ENCODE assay signal across 15 mouse cellular contexts in genomic region chr15:52166595-52167443, GRCm38 (mm10).
A peak's percentile ranks its signal among the peaks of the same experiment; 100 is the strongest.
DNase-seq lines count a peak whose midpoint lies in the region; ATAC-seq and TF ChIP-seq lines count a peak whose summit lies in the region.
"Had no signal": no experiment of that assay in that cellular context is flagged by ENCODE, and none has a peak within 500 bp of the region (broad histone marks: within the 10 kb centered on the region; RNA-seq: fewer than 3 reads in every experiment).

No protein-coding gene starts in this region.

- DNase-seq in stomach, postnatal 0 days (ENCODE audit: low spot score), result no peak
- no peak for DNase-seq in liver, embryonic 11.5 days (ENCODE audit: low spot score)
- DNase-seq in embryo, embryonic 10 days (ENCODE audit: low spot score), result no peak
- no peak for DNase-seq in adrenal gland, postnatal 25 days
- DNase-seq: adrenal gland, adult 8-10 months; heart, adult 2 months; heart, postnatal 4 days; kidney, postnatal 14 days; right cerebral cortex, adult 18-20 months had no signal

- no peak for TF ChIP-seq CTCF in stomach, postnatal 0 days (IDR thresholded peaks at IDR 0.05; ENCODE audit: low read depth)

- no peak overlapping the region for H3K4me3 ChIP-seq in hindbrain, embryonic 16.5 days (ENCODE audit: low read length)
- H3K4me3 ChIP-seq in hindbrain, embryonic 13.5 days, result no peak overlapping the region
- no peak overlapping the region for H3K4me3 ChIP-seq in stomach, embryonic 15.5 days (replicated peaks)
- no peak overlapping the region for H3K4me3 ChIP-seq in stomach, postnatal 0 days (ENCODE audit: low read depth, low read length)
- H3K4me3 ChIP-seq in liver, embryonic 11.5 days (ENCODE audit: low read depth, low read length), result no peak overlapping the region
- no peak overlapping the region for H3K4me3 ChIP-seq in heart, embryonic 12.5 days
- H3K4me3 ChIP-seq: heart, adult 2 months; limb, embryonic 15.5 days; megakaryocyte, embryonic 14.5 days had no signal

- H3K4me1 ChIP-seq in hindbrain, embryonic 16.5 days (ENCODE audit: control insufficient read depth, insufficient read depth, low read depth, low read length), result peaks cover 2% of the 10 kb centered on the region; the same call in 1 of the 2 replicates
- peaks cover 8% of the 10 kb centered on the region for H3K4me1 ChIP-seq in hindbrain, embryonic 13.5 days (replicated peaks)
- peaks cover 3% of the 10 kb centered on the region; the same call in 1 of the 2 replicates for H3K4me1 ChIP-seq in stomach, embryonic 15.5 days
- no peaks in the 10 kb centered on the region for H3K4me1 ChIP-seq in stomach, postnatal 0 days (replicated peaks; ENCODE audit: control insufficient read depth, insufficient read depth)
- H3K4me1 ChIP-seq in liver, embryonic 11.5 days (replicated peaks; ENCODE audit: control insufficient read depth, insufficient read depth, low read length), result 0 out of 2 replicates have a peak, but pooled peaks cover 3% of the 10 kb centered on the region
- peaks cover 5% of the 10 kb centered on the region; the same call in 1 of the 2 replicates for H3K4me1 ChIP-seq in heart, embryonic 12.5 days (replicated peaks)

- no peak overlapping the region for H3K27ac ChIP-seq in hindbrain, embryonic 16.5 days (ENCODE audit: low read depth, low read length)
- no peak overlapping the region for H3K27ac ChIP-seq in hindbrain, embryonic 13.5 days
- no peak overlapping the region for H3K27ac ChIP-seq in stomach, embryonic 15.5 days
- H3K27ac ChIP-seq in stomach, postnatal 0 days (replicated peaks), result no peak overlapping the region
- H3K27ac ChIP-seq in liver, embryonic 11.5 days (ENCODE audit: low read depth, low read length), result 0 out of 2 replicates have a peak overlapping the region, but pooled peaks have one; percentile 16
- no peak overlapping the region for H3K27ac ChIP-seq in heart, embryonic 12.5 days (ENCODE audit: poor library complexity, severe bottlenecking)
- H3K27ac ChIP-seq: heart, adult 2 months; limb, embryonic 15.5 days had no signal

- no peaks in the 10 kb centered on the region for H3K36me3 ChIP-seq in hindbrain, embryonic 16.5 days (ENCODE audit: control insufficient read depth, insufficient read depth, low read length)
- H3K36me3 ChIP-seq in hindbrain, embryonic 13.5 days, result no peaks in the 10 kb centered on the region
- H3K36me3 ChIP-seq in stomach, embryonic 15.5 days, result no peaks in the 10 kb centered on the region
- no peaks in the 10 kb centered on the region for H3K36me3 ChIP-seq in stomach, postnatal 0 days (ENCODE audit: control insufficient read depth, insufficient read depth, low read length)
- no peaks in the 10 kb centered on the region for H3K36me3 ChIP-seq in liver, embryonic 11.5 days (ENCODE audit: control insufficient read depth, insufficient read depth, low read length)
- no peaks in the 10 kb centered on the region for H3K36me3 ChIP-seq in heart, embryonic 12.5 days
- H3K36me3 ChIP-seq: limb, embryonic 15.5 days had no signal

- H3K4me2 ChIP-seq in hindbrain, embryonic 16.5 days (ENCODE audit: low read length), result no peak overlapping the region
- no peak overlapping the region for H3K4me2 ChIP-seq in hindbrain, embryonic 13.5 days
- H3K4me2 ChIP-seq in stomach, embryonic 15.5 days, result no peak overlapping the region
- no peak overlapping the region for H3K4me2 ChIP-seq in stomach, postnatal 0 days (replicated peaks; ENCODE audit: low read depth)
- no peak overlapping the region for H3K4me2 ChIP-seq in liver, embryonic 11.5 days
- H3K4me2 ChIP-seq in heart, embryonic 12.5 days, result no peak overlapping the region
- H3K4me2 ChIP-seq: limb, embryonic 15.5 days had no signal

- no peak for TF ChIP-seq EP300 in stomach, postnatal 0 days (optimal IDR thresholded peaks at IDR 0.05)

- no peaks in the 10 kb centered on the region for H3K9me3 ChIP-seq in hindbrain, embryonic 16.5 days (ENCODE audit: control insufficient read depth, low read length)
- no peaks in the 10 kb centered on the region for H3K9me3 ChIP-seq in hindbrain, embryonic 13.5 days
- no peaks in the 10 kb centered on the region for H3K9me3 ChIP-seq in stomach, embryonic 15.5 days
- no peaks in the 10 kb centered on the region for H3K9me3 ChIP-seq in stomach, postnatal 0 days (ENCODE audit: control insufficient read depth, low read length)
- no peaks in the 10 kb centered on the region for H3K9me3 ChIP-seq in liver, embryonic 11.5 days (ENCODE audit: control insufficient read depth, low read length)
- no peaks in the 10 kb centered on the region for H3K9me3 ChIP-seq in heart, embryonic 12.5 days (replicated peaks)
- H3K9me3 ChIP-seq: limb, embryonic 15.5 days; megakaryocyte, embryonic 14.5 days had no signal

- no peak overlapping the region for H3K9ac ChIP-seq in hindbrain, embryonic 16.5 days (ENCODE audit: low read depth, low read length)
- no peak overlapping the region for H3K9ac ChIP-seq in hindbrain, embryonic 13.5 days
- no peak overlapping the region for H3K9ac ChIP-seq in stomach, embryonic 15.5 days
- H3K9ac ChIP-seq in stomach, postnatal 0 days (ENCODE audit: low read length), result no peak overlapping the region
- no peak overlapping the region for H3K9ac ChIP-seq in liver, embryonic 11.5 days (ENCODE audit: low read depth, low read length)
- no peak overlapping the region for H3K9ac ChIP-seq in heart, embryonic 12.5 days
- H3K9ac ChIP-seq: limb, embryonic 15.5 days had no signal

- H3K27me3 ChIP-seq in hindbrain, embryonic 16.5 days (replicated peaks; ENCODE audit: control insufficient read depth, insufficient read depth, low read length), result no peaks in the 10 kb centered on the region
- no peaks in the 10 kb centered on the region for H3K27me3 ChIP-seq in hindbrain, embryonic 13.5 days
- H3K27me3 ChIP-seq in stomach, embryonic 15.5 days (replicated peaks), result no peaks in the 10 kb centered on the region
- no peaks in the 10 kb centered on the region for H3K27me3 ChIP-seq in stomach, postnatal 0 days (ENCODE audit: control insufficient read depth, insufficient read depth, low read length)
- no peaks in the 10 kb centered on the region for H3K27me3 ChIP-seq in liver, embryonic 11.5 days (replicated peaks; ENCODE audit: control insufficient read depth, insufficient read depth, low read length)
- H3K27me3 ChIP-seq in heart, embryonic 12.5 days (replicated peaks), result no peaks in the 10 kb centered on the region
- H3K27me3 ChIP-seq: limb, embryonic 15.5 days; megakaryocyte, embryonic 14.5 days had no signal

- 64% methylated on average over 10 of the region's 10 CpGs for WGBS in hindbrain, embryonic 16.5 days
- WGBS in hindbrain, embryonic 13.5 days, result 66% methylated on average over 10 of the region's 10 CpGs
- WGBS in stomach, embryonic 15.5 days, result 76% methylated on average over 10 of the region's 10 CpGs
- WGBS in stomach, postnatal 0 days, result 76% methylated on average over 10 of the region's 10 CpGs
- 55% methylated on average over 10 of the region's 10 CpGs for WGBS in liver, embryonic 11.5 days
- 58% methylated on average over 10 of the region's 10 CpGs for WGBS in heart, embryonic 12.5 days

- ATAC-seq in hindbrain, embryonic 16.5 days, result peak; percentile 65
- ATAC-seq in hindbrain, embryonic 13.5 days (ENCODE audit: low FRiP score), result no peak
- peak; percentile 85; the same call in 1 of the 2 replicates for ATAC-seq in stomach, embryonic 15.5 days (ENCODE audit: insufficient read depth, low FRiP score, low read depth)
- no peak for ATAC-seq in stomach, postnatal 0 days (ENCODE audit: low FRiP score, low TSS enrichment)
- peak; percentile 96 for ATAC-seq in liver, embryonic 11.5 days (replicated peaks; ENCODE audit: low FRiP score)
- ATAC-seq in heart, embryonic 12.5 days (ENCODE audit: insufficient number of reproducible peaks, low FRiP score), result no peak

Comparison
In these comparisons a context has a peak if more than half of its experiments do, and no peak if none do; other contexts are left out.
1. ATAC-seq: peak in hindbrain, embryonic 16.5 days (single experiment), stomach, embryonic 15.5 days (single experiment) and liver, embryonic 11.5 days (single experiment); none in hindbrain, embryonic 13.5 days (single experiment), stomach, postnatal 0 days (single experiment) and heart, embryonic 12.5 days (single experiment).